Mouse (Mus musculus): ENCODE data around the gene Fam53b. TPM values are rescaled to one million over a fixed set of nuclear protein-coding genes. Genes with fewer than 3 reads are reported as not detected.

Fam53b gene
- total RNA-seq, 4 experiments from 2014 or later, result 17.4 to 31.8 (median 21.1) TPM

DNA sequence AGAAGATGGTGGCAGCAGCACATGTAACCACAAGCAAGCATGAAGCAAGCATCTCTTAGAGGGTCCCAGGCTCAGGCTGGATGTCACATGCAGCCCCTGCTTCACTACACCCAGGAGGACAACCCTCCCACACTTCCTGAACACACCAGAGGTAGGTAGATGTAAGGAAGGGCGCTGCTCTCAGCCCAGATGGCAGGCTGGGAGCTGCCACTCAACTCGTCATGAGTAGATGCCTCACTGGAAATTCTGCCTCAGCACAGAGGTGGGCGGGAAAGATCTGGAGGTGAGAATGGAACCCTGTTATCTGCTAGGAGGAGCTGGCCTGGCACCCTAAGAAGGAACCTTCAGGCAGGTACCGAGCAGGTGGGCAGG lies 45.7 kb downstream of the Fam53b start:
- no peak for DNase-seq (ENCODE audit: low spot score in 2 of 2)

DNA sequence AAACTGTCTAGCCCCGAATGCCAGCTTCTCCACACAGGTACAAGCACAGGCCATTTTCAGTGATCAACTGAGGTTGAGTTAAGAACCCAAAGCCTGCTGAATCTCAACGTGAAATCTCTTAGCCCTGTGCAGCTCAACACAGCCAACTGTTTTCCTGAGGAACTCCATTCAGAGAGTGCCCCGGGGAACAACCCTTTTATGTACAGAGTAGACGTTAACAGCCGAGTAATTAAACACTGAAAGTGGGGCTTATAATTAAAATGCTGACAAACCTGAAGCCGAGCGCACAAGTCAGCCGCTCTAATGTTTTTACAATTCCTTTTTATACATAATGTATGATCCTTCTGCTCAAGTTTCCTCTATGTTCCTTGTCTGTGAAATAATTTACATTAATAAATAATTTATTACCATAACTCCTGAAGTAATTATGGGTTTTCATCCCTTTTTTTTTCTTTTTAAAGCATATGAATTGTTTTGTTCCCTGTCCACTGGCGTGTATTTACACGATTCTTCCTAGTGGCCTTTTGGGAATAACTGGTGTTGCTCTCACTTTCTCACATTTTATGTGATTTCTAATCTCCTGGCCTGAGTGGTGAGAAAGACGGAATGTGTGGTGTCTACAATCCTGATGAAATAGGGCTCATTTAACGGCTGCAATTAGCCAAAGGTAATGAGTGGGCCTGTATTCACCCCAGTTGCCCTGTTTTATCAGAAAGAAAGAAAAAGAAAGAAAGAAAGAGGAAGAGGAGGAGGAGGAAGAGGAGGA lies 46.3 kb downstream of the Fam53b start:
- no peak for DNase-seq (ENCODE audit: low spot score in 2 of 2)

DNA sequence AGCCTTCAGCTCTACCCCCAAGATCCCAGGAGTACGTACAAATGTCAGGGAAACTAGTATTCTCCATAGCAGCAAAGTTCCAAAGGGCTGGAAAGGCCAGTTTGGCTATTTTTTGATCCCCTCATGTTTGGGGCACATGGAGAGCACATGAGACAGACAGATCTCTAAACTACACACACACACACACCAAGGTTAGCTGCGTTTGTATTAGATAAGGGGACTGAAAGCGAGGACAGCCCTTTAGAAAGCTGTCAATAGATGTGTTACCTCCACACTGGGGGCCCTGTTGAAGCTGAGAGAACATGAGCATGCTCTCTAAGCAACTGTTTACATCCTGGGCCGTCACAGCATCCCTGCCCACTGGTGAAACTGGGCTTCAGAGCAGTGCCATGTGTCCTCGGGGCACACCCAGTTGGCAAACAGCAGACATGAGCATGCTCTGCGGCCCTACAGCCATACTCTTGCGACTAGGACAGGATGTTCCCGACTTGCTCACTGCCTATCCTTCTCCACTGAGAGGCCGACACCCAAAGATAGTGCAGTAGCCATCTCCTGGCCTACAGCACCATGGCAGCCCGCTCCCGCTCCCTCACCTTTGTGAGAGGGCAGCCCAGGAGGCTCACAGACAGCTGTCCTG lies 47.3 kb downstream of the Fam53b start:
- peak; percentile 42 to 58 for DNase-seq (ENCODE audit: low spot score in 2 of 2)

DNA sequence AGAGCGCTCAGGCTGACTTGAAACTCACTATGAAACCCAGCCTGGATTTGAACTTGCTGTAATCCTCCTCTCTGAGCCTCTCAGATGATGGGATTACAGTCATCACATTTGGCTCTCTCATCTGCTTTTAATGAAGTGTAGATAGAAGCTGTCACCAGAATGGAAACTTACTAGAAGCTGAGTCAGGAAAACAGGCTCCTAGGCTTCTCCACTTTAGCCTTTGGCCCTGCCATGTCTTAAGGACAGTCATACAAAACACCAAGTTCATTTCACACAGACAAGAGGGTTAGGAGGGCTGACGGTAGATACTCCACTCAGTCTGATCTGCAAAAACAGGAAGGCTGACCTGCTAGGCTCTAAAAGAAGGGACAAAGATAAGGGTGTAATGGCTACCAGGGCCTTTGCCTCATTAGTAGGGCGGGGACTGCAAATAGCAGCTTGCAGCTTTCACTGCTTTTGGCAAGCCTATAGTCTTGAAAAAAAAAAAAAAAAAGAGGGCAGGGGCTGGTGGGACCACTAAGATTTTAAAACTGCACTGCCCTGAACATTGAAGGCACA lies 48.0 kb downstream of the Fam53b start:
- no peak for DNase-seq (ENCODE audit: low spot score in 2 of 2)

DNA sequence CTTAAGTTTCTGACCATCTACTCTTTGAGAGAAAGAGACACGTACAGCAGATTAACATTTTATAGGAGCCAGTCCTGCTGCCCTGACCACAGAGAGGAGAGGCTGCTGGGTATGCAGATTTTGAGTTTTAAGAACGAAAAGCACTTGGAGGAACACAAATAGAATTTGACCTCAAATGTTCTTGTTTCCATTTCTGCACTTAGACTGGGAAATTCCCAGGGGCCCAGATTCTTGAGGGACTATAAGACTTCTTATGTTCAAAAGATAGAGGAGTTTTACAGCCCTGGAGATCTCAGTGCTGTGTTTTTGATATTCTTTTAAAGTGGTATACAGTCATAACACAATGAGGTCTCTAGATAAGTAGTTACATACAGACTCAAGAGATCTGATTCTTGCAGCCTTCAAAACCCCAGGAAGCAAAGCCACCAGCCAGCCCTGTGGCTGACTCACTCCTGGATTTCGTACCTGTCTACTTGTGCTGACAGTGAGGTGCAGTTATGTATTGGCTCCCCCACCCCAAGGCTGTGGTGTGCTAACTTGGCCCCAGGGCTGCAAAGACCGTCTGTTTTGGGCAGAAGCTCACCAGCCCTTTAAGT lies 48.7 kb downstream of the Fam53b start:
- DNase-seq (ENCODE audit: low spot score in 2 of 2), result no peak

DNA sequence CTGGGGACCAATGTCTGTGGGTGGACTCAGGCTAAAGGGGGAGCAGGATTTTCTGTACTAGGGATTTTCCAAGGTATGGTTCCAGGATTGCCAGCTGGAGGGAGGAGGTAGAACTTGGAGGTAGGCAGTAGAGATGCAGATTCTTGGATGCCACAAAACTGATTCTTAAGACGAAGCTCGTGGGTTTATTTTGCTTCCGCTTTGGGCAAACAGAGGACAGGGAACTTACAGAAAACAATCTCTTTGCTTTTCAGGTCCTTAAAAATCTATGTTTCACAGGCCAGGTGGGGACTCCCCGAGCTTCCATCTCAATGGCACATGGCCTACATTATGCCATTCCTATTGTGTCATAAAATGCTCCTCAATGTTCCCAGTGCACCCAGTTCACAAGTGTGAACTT lies 49.4 kb downstream of the Fam53b start:
- no peak for DNase-seq (ENCODE audit: low spot score in 2 of 2)

DNA sequence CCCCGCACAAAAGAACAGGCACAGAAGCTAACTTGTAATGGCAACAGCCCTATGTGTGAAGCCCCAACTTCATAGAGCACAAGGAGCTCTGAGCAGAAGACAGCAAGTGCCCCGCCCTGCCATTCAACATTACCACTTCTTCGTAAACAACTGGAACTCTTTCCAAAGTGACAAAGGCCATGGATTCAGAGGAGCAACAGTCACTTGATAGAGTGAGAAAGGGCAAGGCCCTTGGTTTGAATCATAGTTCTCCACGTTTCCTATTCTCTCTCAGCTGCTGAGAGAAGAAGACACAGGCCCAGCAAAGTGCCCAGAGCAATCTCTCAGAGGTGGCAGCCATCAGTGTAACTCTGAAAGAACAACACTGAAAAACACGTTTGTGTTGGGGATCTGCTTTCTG lies 49.8 kb downstream of the Fam53b start:
- DNase-seq (ENCODE audit: low spot score in 2 of 2), result no peak

DNA sequence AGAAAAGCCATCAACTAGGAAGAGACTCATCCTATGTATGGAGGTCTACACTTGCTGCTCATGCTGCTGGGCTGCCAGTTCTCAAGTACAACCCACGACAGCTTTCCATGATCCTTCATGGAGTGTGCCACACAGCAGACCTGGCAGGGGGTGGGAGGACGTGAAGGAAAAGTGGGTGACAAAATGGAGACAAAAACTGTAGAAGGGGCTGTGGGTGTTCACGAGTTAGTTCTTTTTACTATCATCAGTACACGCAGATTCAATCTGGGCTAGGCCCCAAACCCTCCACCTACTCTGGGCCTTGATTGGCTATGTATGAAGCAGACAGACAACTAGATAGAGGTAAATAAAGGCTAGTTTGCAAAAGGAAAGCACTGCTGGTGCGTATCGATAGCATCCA lies 50.3 kb downstream of the Fam53b start:
- DNase-seq (ENCODE audit: low spot score in 2 of 2), result no peak

DNA sequence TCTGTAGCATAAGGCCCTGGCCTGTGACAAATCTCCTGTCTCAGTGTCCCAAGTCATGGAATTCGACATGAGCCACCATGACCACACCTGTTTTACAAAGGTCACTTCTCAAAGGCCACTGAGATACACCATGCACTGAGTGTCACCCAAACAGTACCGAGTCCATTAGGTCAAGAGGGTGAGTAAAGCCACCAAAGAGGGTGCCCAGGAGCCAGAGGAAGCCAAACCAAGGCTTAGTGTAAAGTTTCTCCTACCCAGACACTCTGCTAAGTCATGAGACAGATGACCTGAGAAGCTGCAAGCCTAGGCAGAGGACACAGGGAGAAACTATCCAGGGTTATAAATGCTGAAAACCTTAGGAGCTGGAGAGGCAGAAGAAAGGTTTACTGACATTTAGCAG lies 52.3 kb downstream of the Fam53b start:
- no peak for DNase-seq (ENCODE audit: low spot score in 2 of 2)

DNA sequence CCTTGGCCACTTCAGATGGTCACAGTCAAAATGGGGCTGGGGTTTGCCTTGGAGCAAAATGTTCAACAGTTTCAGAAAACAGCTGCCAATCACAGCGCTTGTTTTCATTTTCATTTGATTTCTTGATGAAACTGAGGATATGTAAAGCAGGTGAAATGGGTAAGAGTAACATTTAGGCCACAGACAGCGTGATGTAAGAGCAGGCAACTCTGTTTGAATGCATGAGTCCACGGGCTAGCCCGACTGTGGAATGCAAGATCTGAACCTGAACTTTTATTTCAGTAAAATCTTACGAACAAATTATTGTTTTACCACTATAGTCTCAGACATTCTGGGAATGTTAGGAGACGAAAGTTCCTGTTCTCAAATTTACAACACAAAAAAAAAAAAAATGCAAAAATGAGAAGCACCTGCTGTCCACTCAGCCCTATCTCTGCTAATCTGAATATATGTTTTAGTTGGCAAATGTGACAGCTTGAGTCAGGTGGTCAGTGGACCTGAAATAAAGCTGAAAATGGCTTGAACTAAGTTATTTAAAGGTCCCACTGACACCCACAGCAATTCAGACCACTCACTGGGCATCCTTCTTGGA lies 53.0 kb downstream of the Fam53b start:
- no peak for DNase-seq (ENCODE audit: low spot score in 2 of 2)

DNA sequence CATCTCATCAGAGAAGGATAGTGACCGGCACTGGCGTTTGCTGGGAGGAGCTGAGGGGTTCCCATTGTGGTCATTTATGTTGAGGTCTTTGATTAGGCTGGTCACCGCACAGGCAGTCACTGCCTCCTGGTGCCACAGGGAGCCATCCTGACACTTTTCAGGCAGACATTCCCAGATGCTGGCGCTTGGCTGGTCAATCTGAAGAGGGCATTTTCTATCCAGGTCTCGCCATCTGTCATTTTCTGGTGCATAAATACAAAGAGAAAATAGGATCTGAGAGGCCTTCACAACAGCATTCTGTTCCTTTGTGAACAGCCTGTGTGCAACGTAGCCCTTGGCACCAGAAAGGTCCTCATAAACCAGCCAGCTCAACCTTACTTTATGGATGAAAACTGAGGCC lies 53.8 kb downstream of the Fam53b start:
- DNase-seq (ENCODE audit: low spot score in 2 of 2), result no peak

DNA sequence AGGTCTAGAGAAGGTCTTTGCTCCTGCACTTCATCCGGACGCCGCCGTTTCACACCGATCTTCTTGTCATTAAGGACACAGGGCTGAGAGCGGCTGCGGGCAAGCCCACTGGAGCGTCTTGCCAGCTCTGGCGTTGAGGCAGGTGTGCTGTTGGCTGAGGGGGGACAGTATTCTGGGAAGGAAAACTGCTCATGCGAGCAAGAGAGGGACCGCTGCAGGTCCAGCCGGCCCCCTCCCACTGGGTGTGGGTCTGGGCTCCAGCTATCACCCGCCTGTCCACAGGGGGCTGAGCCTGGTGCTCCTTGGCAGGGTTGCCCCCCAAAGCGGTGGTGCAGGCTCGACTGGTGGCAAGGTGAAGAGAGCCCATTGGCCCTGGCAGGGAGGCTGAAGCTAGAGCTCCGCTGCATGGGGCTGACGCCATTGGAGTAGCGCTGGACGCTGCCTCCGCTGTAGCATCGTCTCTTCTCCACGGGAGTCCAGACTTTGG lies 54.2 kb downstream of the Fam53b start:
- no peak for DNase-seq (ENCODE audit: low spot score in 2 of 2)

DNA sequence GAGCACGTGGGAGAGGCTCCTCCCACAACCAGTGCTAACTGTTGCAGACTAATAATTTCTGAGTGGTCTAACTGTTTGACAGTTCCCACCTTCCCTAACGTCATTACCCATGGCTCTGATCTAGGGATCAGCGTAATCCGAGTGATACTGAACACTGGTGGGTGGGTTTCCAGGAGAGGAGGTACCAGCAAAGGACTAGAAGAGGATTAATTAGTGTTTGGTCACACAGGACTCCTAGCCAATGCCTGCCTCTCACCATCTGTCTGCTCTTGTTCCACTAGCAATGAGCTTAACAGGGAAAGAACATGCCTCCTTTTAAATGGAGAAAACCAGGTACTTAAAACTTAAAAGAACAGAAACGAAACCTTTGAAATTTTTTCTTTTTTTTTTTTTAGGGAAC lies 54.8 kb downstream of the Fam53b start:
- no peak for DNase-seq (ENCODE audit: low spot score in 2 of 2)

DNA sequence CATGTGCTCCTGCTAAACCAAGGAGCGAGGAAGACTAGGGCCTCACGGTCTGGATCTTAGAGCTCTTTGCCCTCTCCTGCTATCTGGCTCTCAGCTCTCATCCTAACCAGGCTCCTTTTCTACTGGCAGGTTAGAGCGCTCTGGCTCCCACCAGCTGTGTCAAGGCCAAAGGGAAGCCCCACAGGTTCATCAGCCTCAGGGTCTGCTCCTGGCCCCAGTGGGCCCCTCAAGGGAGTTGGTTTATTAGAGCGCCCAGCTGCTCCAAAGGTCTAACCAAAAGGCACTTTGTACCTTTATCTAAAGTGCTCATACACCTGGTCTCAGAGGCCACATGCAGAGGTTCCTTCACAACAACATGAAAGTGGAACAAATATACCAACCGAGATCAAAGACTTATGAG lies 57.4 kb downstream of the Fam53b start:
- no peak for DNase-seq (ENCODE audit: low spot score in 2 of 2)

DNA sequence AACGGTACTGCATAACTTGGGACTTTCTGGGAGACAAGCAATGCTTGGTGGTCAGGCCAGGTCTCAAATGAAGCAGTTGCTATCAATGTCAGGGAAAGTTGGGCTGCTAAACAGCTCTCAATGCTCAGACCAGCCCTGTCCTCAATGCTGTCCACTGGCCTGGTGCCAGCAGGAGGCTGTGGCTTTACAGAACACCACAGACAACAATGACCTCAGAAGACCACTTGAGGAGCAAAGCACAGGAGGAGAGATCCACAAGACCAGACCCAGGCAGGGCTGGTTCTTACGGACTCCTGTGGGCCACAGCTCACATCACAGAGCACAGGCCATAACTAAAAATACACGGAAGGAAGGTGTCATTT lies 59.3 kb downstream of the Fam53b start:
- DNase-seq (ENCODE audit: low spot score in 2 of 2), result no peak

DNA sequence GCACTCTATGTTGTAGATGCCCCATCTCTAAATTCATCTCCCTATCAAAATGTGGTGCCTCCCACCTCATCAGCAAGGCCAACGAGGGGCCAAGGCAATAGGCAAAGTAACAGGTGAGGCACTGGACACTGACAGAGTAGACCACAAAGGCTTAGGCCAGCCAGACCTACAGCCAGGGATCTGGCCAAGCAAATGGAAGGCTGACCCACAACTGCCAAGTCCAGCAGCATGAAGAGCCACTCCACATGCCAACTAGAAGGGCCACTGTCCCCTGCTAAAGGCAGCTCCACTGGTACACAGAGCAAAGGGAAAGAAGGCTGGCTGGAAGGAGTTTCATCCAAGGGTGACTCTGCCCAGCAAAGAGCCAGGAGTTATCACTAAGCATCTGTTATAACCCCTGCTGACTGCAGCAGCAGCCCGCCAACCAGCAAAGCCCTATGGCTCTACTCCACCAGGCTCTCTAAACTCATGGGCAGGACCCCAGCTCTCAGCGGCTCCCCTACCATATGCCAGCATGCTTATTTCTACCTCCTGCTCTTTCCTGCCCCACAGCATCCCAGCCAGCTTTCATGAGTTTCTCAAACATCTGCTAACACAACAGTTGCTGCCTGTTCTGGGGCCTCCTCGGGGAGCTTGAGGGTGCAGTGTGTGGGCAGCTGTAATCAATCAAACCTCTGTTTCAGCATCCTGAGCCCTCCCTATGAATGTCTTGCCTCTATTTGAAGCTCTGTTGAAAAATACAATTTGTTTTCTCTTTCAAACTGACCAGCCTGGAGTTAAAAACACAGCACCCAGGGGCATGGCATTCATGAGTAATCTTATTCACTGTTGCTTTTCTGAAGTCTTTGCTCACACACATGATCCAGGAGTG lies 59.9 kb downstream of the Fam53b start:
- no peak for DNase-seq (ENCODE audit: low spot score in 2 of 2)

DNA sequence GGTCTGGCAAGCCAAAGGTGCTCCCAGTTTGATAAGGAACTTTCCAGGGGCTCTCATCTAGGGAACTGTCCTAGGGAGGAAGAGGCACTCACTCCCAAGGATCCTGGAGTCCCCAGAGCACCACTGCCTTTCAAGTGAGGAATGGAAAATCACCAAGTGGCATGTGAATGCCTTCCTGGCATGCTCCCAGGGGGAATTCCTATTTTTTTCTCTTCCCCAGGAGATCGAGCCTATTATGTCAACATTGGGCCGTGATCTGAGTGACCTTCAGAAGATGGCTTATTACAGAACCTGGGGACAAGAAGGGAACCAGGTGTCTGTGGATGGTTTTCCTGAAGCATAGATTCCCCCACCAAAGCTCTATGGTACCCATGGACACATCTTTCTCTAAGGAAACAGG lies 62.0 kb downstream of the Fam53b start:
- no peak for DNase-seq (ENCODE audit: low spot score in 2 of 2)

DNA sequence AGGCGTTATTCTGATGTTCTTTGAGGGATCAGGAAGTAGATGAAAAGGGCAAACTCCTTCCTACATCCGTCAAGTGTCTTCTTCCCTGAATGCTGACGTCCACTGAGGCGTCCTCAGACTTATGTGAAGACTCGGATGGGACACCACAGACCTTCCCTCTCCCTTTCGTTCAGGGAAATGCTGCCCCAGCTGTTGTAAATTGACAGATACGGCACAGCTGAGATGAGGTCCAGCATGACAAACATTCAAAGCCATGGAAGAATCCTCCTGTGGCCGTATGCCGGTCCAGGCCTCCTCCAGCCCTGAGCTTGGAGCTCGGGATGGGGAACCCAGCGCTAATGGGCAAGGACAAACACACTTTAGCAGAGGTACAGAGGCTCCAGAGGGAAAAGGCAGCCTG lies 64.2 kb downstream of the Fam53b start:
- no peak for DNase-seq (ENCODE audit: low spot score in 2 of 2)

DNA sequence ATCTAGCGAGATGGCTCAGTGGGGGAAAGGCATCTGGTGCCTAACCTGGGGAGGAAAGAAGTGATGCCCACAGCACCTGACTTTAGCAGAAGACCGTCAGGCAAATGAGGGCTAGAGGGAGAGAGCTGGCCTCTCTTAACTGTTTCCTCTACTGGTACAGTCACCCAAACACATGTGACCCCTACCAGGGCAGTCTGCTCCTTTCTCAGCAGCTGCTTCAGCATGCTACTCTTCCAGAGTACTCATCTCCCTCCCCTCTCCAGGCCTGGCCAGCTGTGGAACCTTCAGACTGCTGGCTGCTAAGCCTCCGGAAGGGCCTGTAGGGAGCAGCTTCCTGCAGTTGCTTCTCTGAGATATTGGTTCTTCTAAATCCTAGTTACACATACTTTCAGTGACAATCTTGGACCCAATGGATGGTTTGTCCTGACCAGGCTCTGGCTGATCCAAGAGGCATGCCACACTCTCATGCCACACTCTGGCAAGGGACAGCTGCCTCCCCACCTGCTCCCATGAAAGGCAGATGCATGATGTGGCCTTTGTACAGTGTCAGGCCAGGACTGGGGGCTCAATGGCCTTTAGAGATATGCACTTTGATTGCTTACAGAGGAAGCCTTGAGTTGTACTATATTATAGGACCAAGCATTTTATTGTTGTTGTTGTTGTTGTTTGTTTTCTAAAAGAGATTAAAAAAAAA lies 65.5 kb downstream of the Fam53b start:
- DNase-seq (ENCODE audit: low spot score in 2 of 2), result no peak

DNA sequence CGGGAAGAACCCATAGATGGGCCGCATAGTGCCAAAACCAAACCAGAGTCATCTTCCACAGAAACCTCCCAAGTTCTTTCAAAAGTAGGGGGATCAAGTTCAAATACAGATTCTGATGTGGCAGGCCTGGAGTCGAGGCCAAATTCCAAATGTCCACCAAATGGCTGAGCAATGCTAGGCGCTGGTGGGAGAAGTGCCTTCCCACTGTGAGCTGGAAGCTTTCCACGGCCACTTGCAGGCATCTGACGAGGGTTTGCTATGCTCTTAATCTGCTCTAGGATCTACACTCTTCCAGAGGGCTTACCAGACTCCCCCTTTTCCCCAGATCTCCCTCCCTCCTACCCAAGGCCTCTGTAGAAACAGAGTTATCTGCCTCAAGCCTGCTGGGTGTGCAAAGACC lies 66.6 kb downstream of the Fam53b start:
- no peak for DNase-seq (ENCODE audit: low spot score in 2 of 2)

DNA sequence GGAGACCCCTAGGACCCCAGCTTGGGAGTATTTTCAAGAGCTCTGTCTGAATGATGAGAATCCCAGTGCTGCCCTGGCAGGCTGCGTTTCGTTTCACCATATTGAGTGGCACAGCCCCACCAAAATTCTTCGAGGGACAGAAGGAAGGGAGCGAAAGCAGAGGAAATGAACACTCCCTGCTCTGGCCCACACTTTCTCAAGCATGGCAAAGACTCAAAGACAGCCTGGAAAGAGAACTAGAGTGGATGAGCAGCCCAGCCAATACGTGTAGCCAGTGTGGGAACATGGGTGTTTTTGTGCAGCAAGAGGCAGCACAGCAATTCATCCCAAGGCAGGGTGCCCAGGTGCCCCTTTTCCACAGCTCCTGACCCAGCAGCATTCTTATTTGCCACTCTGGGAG lies 70.8 kb downstream of the Fam53b start:
- no peak for DNase-seq (ENCODE audit: low spot score in 2 of 2)

Measured in gastrocnemius, adult 8-10 months (tissue).